Mouse (Mus musculus): ENCODE data around the gene Fbxl20.

DNA sequence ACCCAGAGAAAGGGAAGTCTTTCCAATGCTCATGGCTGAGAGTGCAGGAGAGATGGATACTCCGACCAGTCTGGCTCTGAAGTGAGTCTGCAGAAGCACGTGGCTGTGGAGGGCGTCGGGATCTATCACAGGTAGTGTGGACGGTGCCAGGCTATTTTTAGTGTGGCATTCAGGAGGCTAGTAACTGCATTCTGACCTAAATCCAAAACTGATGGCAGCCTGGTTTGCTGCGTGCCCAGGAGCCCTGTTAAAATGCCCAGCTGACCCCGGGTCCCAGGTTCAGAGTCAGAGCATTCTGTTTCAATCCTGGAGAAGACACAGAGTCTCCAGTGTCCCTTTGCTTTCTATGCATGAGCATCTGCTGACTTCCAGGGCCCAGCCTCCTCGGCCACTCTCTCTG lies 73.1 kb downstream of the Fbxl20 start:
- no peak for TF ChIP-seq CTCF (IDR thresholded peaks at IDR 0.05; ENCODE audit: low read depth, low read length)
- TF ChIP-seq POLR2A (IDR thresholded peaks at IDR 0.05; ENCODE audit: extremely low read depth, insufficient read depth, low read length) = no peak
